Mouse (Mus musculus) forebrain, postnatal 0 days (tissue): ENCODE data around the gene Lgr4. TPM values are rescaled to one million over a fixed set of nuclear protein-coding genes. Genes with fewer than 3 reads are reported as not detected.

ENCODE experiments used
- ATAC-seq: fragments of 200-750 bp; cut with Nextera tagmentation; 2 replicates; pipeline ENCODE4 v1.8.0; 2017; ENCODE audit warnings: mild to moderate bottlenecking, moderate library complexity
- DNase-seq: peaks from one replicate; pipeline ENCODE4 v3.0.0-alpha.2; 2015
- H3K27ac ChIP-seq: fragments of 300-500 bp; sonication (generic); 2 replicates; pipeline ENCODE4 v1.5.1; 2014; ENCODE audit warnings: low read depth, mild to moderate bottlenecking, antibody characterized with exemption, low read length, moderate library complexity, mixed read lengths
- H3K27me3 ChIP-seq: fragments of 300-500 bp; sonication (generic); 2 replicates; pipeline ENCODE4 v1.6.1; 2014; ENCODE audit warnings: mild to moderate bottlenecking, low read length, mixed read lengths; ENCODE audit not compliant: insufficient read depth
- H3K36me3 ChIP-seq: fragments of 300-500 bp; sonication (generic); 2 replicates; pipeline ENCODE4 v1.6.1; 2014; ENCODE audit warnings: mild to moderate bottlenecking, moderate library complexity; ENCODE audit not compliant: insufficient read depth
- H3K4me1 ChIP-seq: fragments of 300-500 bp; sonication (generic); 2 replicates; pipeline ENCODE4 v1.6.1; 2014; ENCODE audit warnings: antibody characterized with exemption; ENCODE audit not compliant: insufficient read depth
- H3K4me2 ChIP-seq: fragments of 300-500 bp; sonication (generic); 2 replicates; pipeline ENCODE4 v1.6.1; 2014; ENCODE audit warnings: low read depth, mild to moderate bottlenecking, moderate library complexity
- H3K4me3 ChIP-seq: fragments of 300-500 bp; sonication (generic); 2 replicates; pipeline ENCODE4 v1.5.1; 2014; ENCODE audit warnings: low read depth, low read length, mixed read lengths
- H3K9ac ChIP-seq: fragments of 300-500 bp; sonication (generic); 2 replicates; pipeline ENCODE4 v1.6.1; 2014; ENCODE audit warnings: mild to moderate bottlenecking
- H3K9me3 ChIP-seq: fragments of 300-500 bp; sonication (generic); 2 replicates; pipeline ENCODE4 v1.6.1; 2016; ENCODE audit warnings: low read length
- CTCF ChIP-seq: sonication (generic); IDR thresholded peaks from 2 replicates; pipeline ENCODE4 v1.5.1; 2016; ENCODE audit warnings: antibody characterized with exemption, control low read depth, low read depth
- WGBS: fragments of 180-500 bp; shearing (Covaris S2); extraction: QIAGEN DNeasy Blood & Tissue Kit; methylation state at CpG from one replicate; pipeline ENCODE4 v1.1.7; 2014; 5-methylcytosine and 5-hydroxymethylcytosine counted together
- polyA plus RNA-seq: library from polyadenylated mRNA; unstranded; fragments of >200 nt; fragmentation: Nextera tagmentation; extraction: Ambion mirVana; gene quantifications from 2 replicates; pipeline ENCODE4 v1.2.1, GENCODE M21; 2015
- total RNA-seq: library from RNA; depleted of rRNA; stranded (reverse); fragments of >200 nt; gene quantifications from 2 replicates; pipeline ENCODE4 v1.2.3, GENCODE M21; 2014

Lgr4 gene
- total and polyA plus RNA-seq, 2 experiments from 2014 or later: 5.6 to 26.7 TPM

DNA sequence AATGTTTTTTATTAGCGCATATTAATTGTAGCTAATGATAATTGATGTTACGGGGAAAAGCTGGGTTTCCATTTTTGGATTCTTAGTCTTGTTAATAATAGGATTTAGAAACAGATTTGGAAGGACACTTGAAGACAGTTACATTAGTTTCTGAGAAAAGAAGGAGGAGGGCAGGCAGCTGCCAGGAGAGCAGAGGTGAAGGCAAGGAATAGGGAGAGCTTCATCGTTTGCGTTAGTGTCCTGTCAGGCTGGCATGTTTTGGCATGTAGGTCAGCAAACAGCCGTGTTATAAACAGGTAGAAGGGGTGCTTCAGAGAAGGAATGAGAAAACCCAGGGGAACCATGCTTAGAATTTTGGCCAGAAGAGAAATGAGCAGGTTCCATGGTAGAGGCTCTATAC lies 38.5 kb downstream of the Lgr4 start:
- Histone ChIP-seq H3K4me1 (peaks cover 8% of the 10 kb centered on the region), H3K9ac (no peak overlapping the region), H3K4me2 (no peak overlapping the region), H3K4me3 (no peak overlapping the region), H3K27ac (no peak overlapping the region), H3K9me3 (no peaks in the 10 kb centered on the region), H3K36me3 (no peaks in the 10 kb centered on the region), H3K27me3 (peaks cover 30% of the 10 kb centered on the region)
- TF ChIP-seq CTCF: no peak
- 78% methylated on average over 5 of the region's 5 CpGs for WGBS
- DNase-seq: no peak
- ATAC-seq: no peak

- 76% methylated on average over 4 of the region's 4 CpGs for WGBS
- H3K36me3 ChIP-seq: no peaks in the 10 kb centered on the region
- H3K9ac ChIP-seq: no peak overlapping the region
- H3K4me2 ChIP-seq: no peak overlapping the region
- H3K9me3 ChIP-seq: no peaks in the 10 kb centered on the region
- ATAC-seq (no peak), DNase-seq (no peak)
- H3K27ac ChIP-seq: no peak overlapping the region
- H3K4me3 ChIP-seq: no peak overlapping the region
- peaks cover 25% of the 10 kb centered on the region for H3K27me3 ChIP-seq
- no peak for TF ChIP-seq CTCF
- peaks cover 8% of the 10 kb centered on the region for H3K4me1 ChIP-seq
These were observed 39.3 kb downstream of the Lgr4 start for GRCm38 (mm10) chr2:109956785-109957184.

DNA sequence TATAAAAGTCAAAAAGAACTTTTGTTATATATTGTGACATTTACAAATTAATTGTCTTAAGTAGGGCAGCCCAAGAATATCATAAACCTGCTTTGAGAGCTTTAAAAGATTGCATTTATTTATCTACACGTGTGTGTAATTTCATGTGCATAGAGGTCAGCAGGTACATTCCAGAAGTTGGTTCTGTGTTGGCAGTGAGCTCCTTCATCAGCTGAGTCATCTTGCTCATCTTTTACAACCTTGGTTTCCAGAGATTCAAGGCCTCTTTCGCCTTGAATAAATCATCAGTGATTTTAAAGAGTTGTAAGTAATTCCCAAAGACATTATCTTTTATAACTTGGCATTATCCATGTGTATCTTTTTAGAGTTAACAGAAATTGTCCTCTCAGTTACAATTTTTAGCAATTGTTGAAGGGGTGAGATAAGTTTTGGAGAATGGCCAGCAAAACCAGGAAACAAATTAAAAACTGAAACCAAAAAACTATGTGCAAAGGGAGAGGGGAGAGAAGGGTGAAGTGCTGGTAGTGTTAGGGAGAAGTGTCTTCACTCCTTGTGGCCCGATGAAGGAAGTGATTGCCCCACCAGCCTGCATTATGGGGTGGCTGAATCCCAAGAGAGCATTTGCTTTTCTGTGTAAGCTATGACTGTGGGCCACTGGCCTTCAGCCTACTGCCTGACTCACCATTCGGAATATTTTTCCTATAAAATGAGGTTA lies 41.4 kb downstream of the Lgr4 start:
- TF ChIP-seq CTCF: no peak
- 83% methylated on average over 4 of the region's 4 CpGs for WGBS
- H3K9ac ChIP-seq: no peak overlapping the region

GRCm38 (mm10) chr2:109959407-109960075 lies 42.1 kb downstream of the Lgr4 start:
- Histone ChIP-seq H3K4me3 (no peak overlapping the region), H3K9ac (no peak overlapping the region), H3K4me1 (peaks cover 3% of the 10 kb centered on the region; the same call in 1 of the 2 replicates), H3K36me3 (no peaks in the 10 kb centered on the region), H3K27me3 (peaks cover 30% of the 10 kb centered on the region), H3K9me3 (no peaks in the 10 kb centered on the region), H3K27ac (no peak overlapping the region), H3K4me2 (no peak overlapping the region)
- WGBS: 18% methylated on average over 11 of the region's 11 CpGs
- TF ChIP-seq CTCF: no peak
- DNase-seq (peak; percentile 24), ATAC-seq (0 out of 2 replicates have a peak, but pooled peaks have one; percentile 37)

More for the DNA sequence above, 41.4 kb downstream of the Lgr4 start:
- Histone ChIP-seq H3K36me3 (no peaks in the 10 kb centered on the region), H3K4me1 (peaks cover 3% of the 10 kb centered on the region; the same call in 1 of the 2 replicates), H3K27ac (no peak overlapping the region), H3K4me2 (no peak overlapping the region), H3K27me3 (peaks cover 27% of the 10 kb centered on the region), H3K9me3 (no peaks in the 10 kb centered on the region), H3K4me3 (no peak overlapping the region)
- no peak for DNase-seq
- ATAC-seq: no peak

DNA sequence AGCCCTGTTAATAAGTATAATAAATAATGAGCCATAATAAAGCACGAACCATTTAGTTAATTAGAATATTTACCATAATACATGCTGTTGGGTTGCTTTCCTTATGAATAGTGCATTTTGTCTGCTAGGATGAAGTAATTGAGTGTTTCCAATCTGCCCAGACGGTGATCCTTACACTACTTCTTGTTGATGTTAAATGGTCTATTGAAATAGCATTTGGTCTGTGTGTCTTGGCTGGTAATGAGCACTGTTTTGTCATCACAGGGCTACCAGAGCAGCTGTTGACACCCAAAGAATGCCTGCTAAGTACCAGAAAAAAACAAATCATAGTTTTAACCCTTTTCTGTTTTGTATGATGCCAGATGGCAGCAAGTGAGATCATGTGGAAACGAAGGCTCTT lies 42.8 kb downstream of the Lgr4 start:
- Histone ChIP-seq H3K9ac (no peak overlapping the region), H3K4me2 (no peak overlapping the region), H3K27ac (no peak overlapping the region), H3K4me1 (0 out of 2 replicates have a peak, but pooled peaks cover 3% of the 10 kb centered on the region), H3K9me3 (no peaks in the 10 kb centered on the region), H3K36me3 (no peaks in the 10 kb centered on the region), H3K4me3 (no peak overlapping the region), H3K27me3 (peaks cover 31% of the 10 kb centered on the region)
- WGBS: 10% methylated on average over 3 of the region's 3 CpGs
- DNase-seq (peak; percentile 63), ATAC-seq (peak; percentile 92)
- no peak for TF ChIP-seq CTCF

DNA sequence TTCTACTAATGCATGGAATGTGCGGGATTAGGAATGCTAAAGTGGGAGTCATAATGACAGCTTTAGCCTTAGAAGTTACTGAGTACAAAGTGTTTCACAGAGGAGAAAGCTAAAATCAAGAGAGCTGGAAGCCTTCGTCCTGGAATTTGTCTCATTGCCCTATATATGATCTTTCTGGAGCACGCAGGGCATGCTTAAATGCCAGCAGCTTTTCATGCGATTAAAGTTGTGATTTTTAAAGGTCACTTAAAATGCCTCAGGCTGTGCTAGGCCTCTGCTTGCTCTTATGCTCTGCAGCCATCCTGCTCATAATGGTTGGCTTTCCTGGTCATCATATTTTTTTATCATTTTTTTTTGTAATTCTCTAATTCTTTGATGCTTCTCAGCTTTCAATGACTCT lies 43.7 kb downstream of the Lgr4 start:
- Histone ChIP-seq H3K27me3 (peaks cover 37% of the 10 kb centered on the region), H3K4me2 (no peak overlapping the region), H3K27ac (no peak overlapping the region), H3K36me3 (no peaks in the 10 kb centered on the region), H3K4me1 (0 out of 2 replicates have a peak, but pooled peaks cover 3% of the 10 kb centered on the region), H3K9me3 (no peaks in the 10 kb centered on the region), H3K4me3 (no peak overlapping the region), H3K9ac (no peak overlapping the region)
- no peak for TF ChIP-seq CTCF
- WGBS: 80% methylated on average over 4 of the region's 4 CpGs
- no peak for DNase-seq
- ATAC-seq: no peak
